Mouse (Mus musculus): ENCODE results near the gene Lamb3.
"Not testable (repeated sequence)": the region's sequence is repeated elsewhere in the genome, so short reads cannot be mapped to it uniquely, and the experiment has no call there.

Gene Lamb3

DNA sequence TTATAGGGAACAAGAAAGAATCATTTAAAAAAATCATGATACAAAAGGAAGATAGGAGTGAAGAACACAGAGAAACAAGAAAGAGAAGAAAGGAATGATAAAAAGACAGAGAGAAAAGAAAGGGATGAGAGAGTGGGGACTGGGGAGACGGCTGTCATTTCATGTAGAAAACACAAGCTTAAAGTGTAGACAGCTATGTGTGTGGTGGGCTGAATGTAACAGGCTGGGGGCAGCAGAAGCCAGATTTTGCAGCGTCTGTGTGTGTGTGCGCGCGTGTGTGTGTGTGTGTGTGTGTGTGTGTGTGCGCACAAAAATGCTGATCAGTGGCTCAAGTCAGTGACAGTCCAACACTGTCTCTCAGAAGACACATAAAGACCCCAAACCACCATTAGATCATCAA, 36.7 kb downstream of the Lamb3 start:
- no peak for DNase-seq (ENCODE audit: low spot score)

- DNase-seq (ENCODE audit: low spot score) = no peak
These were observed 42.5 kb downstream of the Lamb3 start for GRCm38 (mm10) chr1:193250026-193250425.

DNA sequence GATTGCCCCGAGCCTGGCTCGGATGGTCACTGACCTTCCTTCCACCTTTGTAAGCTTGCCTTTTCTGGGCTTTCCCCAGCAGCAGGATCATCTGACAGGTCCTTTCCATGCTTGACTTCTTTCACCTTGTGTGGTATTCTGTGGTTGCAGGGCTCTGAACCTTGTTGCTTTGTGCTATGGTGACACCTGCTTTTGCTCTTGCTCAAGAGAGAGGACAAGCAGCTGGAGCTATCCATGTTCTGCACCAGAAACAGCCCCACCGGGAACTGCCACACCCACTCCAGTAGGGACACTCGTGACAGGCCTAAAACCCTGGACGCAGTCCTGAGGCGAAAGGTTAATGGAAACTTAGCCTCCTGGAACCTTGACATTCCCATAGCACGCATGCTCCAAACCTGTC, 43.9 kb downstream of the Lamb3 start:
- DNase-seq (ENCODE audit: low spot score) = no peak

DNA sequence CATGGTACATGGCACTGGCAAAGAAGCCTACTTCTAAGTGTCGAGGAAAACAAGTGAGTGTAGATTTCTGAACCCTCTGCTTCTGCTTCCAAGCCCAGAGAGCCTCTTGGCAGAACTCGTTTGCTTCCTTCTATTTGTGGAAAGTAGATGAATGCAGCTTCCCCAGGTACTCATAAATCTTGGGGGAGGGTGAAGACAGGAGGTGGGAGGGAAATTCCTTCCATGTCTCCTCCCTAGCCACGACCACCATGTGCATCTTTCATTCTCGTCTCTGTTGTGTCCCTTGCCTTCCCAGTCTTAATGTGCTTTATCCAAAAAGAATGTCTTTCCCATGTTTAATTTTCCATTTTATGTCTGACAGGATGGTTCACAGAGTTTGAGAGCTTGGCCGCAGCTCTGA, 45.1 kb downstream of the Lamb3 start:
- no peak for DNase-seq (ENCODE audit: low spot score)

GRCm38 (mm10) chr1:193253895-193254294, 46.4 kb downstream of the Lamb3 start:
- not testable (repeated sequence) for DNase-seq (ENCODE audit: low spot score)

GRCm38 (mm10) chr1:193255032-193255431, 47.5 kb downstream of the Lamb3 start:
- DNase-seq (ENCODE audit: low spot score) = no peak

GRCm38 (mm10) chr1:193255488-193256288, 48.2 kb downstream of the Lamb3 start:
- no peak for DNase-seq (ENCODE audit: low spot score)

GRCm38 (mm10) chr1:193256289-193256577, 48.7 kb downstream of the Lamb3 start:
- DNase-seq (ENCODE audit: low spot score) = no peak

- DNase-seq (ENCODE audit: low spot score) = no peak
These were observed 49.2 kb downstream of the Lamb3 start for GRCm38 (mm10) chr1:193256621-193257098.

- no peak for DNase-seq (ENCODE audit: low spot score)
These were observed 52.1 kb downstream of the Lamb3 start for GRCm38 (mm10) chr1:193259559-193259958.

GRCm38 (mm10) chr1:193261897-193262548, 54.5 kb downstream of the Lamb3 start:
- DNase-seq (ENCODE audit: low spot score) = no peak

- no peak for DNase-seq (ENCODE audit: low spot score)
These were observed 55.8 kb downstream of the Lamb3 start for GRCm38 (mm10) chr1:193263026-193263907.

GRCm38 (mm10) chr1:193263955-193264598, 56.6 kb downstream of the Lamb3 start, which contains the start of gene Hsd11b1:
Gene Hsd11b1, minus strand, starts transcription at chr1:193264075.
- DNase-seq (ENCODE audit: low spot score) = no peak

GRCm38 (mm10) chr1:193265734-193266133, 58.2 kb downstream of the Lamb3 start:
- DNase-seq (ENCODE audit: low spot score) = no peak

DNA sequence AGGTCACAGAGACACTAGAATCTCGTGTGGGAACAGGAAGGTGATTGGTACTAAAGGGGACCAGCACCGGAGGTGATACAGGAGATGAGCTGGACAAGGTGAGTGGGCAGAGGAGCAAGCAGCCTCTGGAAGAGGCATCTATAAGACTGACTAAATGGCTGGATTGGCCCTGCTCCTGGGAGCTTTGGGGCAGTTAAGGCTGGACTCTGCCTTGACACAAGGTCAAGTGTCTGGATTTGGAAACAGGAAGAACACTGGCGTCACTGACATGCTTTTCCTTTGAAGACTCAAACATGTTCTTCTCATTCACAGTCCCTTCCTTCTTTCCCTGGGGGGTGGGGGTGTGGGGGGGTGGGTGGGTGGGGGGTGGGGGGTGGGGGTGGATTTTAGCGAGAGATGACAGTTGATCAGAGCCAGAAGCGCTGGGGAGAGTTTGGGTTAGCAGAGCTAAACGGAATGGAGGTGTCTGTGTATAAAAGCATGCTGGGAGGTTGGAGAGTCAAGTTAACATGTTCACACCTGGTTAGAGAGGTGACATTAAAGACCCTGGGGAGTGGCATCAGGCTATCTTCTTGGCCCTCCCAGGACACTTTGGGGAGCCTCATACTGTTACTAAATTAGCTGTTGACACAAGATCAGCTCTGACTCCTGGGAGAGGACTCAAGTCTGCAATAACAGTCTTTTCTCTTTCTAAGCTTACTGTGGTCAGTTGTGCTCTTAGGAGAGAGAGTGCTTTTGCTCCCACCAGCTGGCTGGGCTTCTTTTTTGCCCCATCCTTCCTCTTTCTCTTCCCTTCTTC, 63.7 kb downstream of the Lamb3 start:
- DNase-seq (ENCODE audit: low spot score) = no peak

GRCm38 (mm10) chr1:193272137-193272915, 64.8 kb downstream of the Lamb3 start:
- DNase-seq (ENCODE audit: low spot score) = no peak

- DNase-seq (ENCODE audit: low spot score) = no peak
These were observed 65.6 kb downstream of the Lamb3 start, which contains the start of gene G0s2 for GRCm38 (mm10) chr1:193272916-193273601. Gene G0s2, minus strand, starts transcription at chr1:193273217.

GRCm38 (mm10) chr1:193274407-193275071, 67.0 kb downstream of the Lamb3 start:
- no peak for DNase-seq (ENCODE audit: low spot score)

DNA sequence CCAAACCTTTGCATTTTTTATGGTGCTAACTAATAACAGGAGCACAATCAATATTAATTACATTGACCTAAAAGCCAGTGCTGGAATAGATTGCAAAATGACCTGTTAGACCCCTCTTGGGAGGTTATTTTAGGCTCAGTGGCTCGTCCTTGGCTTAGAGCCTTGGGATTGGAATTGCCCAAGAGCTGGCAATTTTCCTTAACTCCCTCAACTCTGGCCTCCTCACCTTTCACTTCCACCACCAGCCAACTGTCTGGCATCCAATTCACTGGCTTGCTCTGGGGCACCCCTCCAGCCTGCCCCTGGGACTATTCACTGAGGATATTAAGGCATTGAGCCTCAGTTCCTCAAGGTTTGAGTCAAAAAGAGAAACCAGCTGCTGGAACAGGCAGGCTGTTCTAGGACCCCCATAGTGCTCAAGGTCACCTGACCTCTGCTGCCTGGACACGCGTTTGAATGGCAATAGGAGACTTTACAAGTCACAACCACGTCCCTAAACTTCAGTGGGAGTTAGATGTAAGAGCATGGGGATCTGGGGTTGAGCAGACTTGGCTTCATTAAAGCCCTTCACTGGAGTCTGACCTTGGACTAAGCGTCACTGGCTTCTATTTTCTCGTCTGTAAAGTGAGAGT, 71.0 kb downstream of the Lamb3 start:
- no peak for DNase-seq (ENCODE audit: low spot score)

Data from c-Kit-positive CD71-positive TER-119-positive erythroid progenitor cells, embryonic 14.5 days (primary cell).